Mouse (Mus musculus) intestine, postnatal 0 days (tissue): ENCODE data around the gene Clcn3. TPM values are rescaled to one million over a fixed set of nuclear protein-coding genes. Genes with fewer than 3 reads are reported as not detected.

Source experiments
- ATAC-seq: fragments of 200-750 bp; cut with Nextera tagmentation; 2 replicates; pipeline ENCODE4 v1.8.0; 2017; ENCODE audit warnings: mild to moderate bottlenecking, moderate TSS enrichment, moderate library complexity
- H3K27ac ChIP-seq: fragments of 300-500 bp; sonication (generic); 2 replicates; pipeline ENCODE4 v1.5.1; 2014; ENCODE audit warnings: mild to moderate bottlenecking, low read depth, low read length, moderate library complexity
- H3K27me3 ChIP-seq: fragments of 300-500 bp; sonication (generic); replicated peaks from 2 replicates; pipeline ENCODE4 v1.6.1; 2014; ENCODE audit warnings: low read length, mixed read lengths; ENCODE audit not compliant: control insufficient read depth, insufficient read depth
- H3K36me3 ChIP-seq: fragments of 300-500 bp; sonication (generic); 2 replicates; pipeline ENCODE4 v1.6.1; 2014; ENCODE audit warnings: mild to moderate bottlenecking, moderate library complexity; ENCODE audit not compliant: control insufficient read depth, insufficient read depth
- H3K4me1 ChIP-seq: fragments of 300-500 bp; sonication (generic); replicated peaks from 2 replicates; pipeline ENCODE4 v1.6.1; 2014; ENCODE audit warnings: antibody characterized with exemption, low read length, mixed read lengths; ENCODE audit not compliant: control insufficient read depth, insufficient read depth
- H3K4me2 ChIP-seq: fragments of 300-500 bp; sonication (generic); replicated peaks from 2 replicates; pipeline ENCODE4 v1.6.1; 2014; ENCODE audit warnings: low read depth, mild to moderate bottlenecking, moderate library complexity
- H3K4me3 ChIP-seq: fragments of 300-500 bp; sonication (generic); 2 replicates; pipeline ENCODE4 v1.5.1; 2014; ENCODE audit warnings: low read depth, low read length
- H3K9ac ChIP-seq: fragments of 300-500 bp; sonication (generic); 2 replicates; pipeline ENCODE4 v1.6.1; 2014; ENCODE audit warnings: mild to moderate bottlenecking, low read depth, low read length
- H3K9me3 ChIP-seq: fragments of 300-500 bp; sonication (generic); 2 replicates; pipeline ENCODE4 v1.6.1; 2016; ENCODE audit warnings: mixed run types; ENCODE audit not compliant: control insufficient read depth
- CTCF ChIP-seq: sonication (generic); IDR thresholded peaks from 2 replicates; pipeline ENCODE4 v1.5.1; 2016; ENCODE audit warnings: low read depth, mild to moderate bottlenecking, control low read depth, antibody characterized with exemption, moderate library complexity
- WGBS: fragments of 180-500 bp; shearing (Covaris S2); extraction: QIAGEN DNeasy Blood & Tissue Kit; methylation state at CpG from one replicate; pipeline ENCODE4 v1.1.7; 2014; 5-methylcytosine and 5-hydroxymethylcytosine counted together
- polyA plus RNA-seq: library from polyadenylated mRNA; unstranded; fragments of >200 nt; fragmentation: Nextera tagmentation; extraction: Ambion mirVana; gene quantifications from 2 replicates; pipeline ENCODE4 v1.2.1, GENCODE M21; 2015

The Clcn3 gene
- polyA plus RNA-seq, 1 experiment from 2014 or later, result 22.2 TPM

GRCm38 (mm10) chr8:60912081-60912480, 71.0 kb downstream of the Clcn3 start:
- Histone ChIP-seq H3K9ac (no peak overlapping the region), H3K36me3 (peaks cover 7% of the 10 kb centered on the region), H3K9me3 (no peaks in the 10 kb centered on the region), H3K27me3 (no peaks in the 10 kb centered on the region), H3K27ac (no peak overlapping the region), H3K4me1 (no peaks in the 10 kb centered on the region), H3K4me2 (no peak overlapping the region), H3K4me3 (no peak overlapping the region)
- 82% methylated on average over 4 of the region's 4 CpGs for WGBS
- ATAC-seq, result no peak
- no peak for TF ChIP-seq CTCF

DNA sequence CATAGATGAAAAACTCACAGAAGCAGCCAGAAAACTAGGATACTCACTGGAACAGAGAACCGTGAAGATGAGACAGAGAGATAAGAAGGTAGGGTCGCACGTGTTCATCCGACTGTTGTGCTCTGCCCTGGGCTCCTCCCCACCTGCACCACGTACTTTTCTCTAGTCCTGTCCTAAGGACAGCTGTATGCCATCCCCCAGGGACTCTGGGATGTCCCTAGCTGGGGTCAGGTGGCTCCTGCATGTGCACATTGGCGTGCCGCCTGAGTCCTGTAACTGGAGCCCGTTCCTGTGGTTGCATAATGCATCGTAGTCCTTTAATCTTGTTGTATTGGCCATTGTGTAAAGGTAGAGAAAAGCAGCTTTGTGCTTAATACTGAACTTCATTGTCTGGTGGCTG, 83.0 kb downstream of the Clcn3 start:
- Histone ChIP-seq H3K9me3 (no peaks in the 10 kb centered on the region), H3K9ac (no peak overlapping the region), H3K36me3 (peaks cover 12% of the 10 kb centered on the region), H3K4me3 (no peak overlapping the region), H3K27ac (no peak overlapping the region), H3K4me1 (no peaks in the 10 kb centered on the region), H3K27me3 (no peaks in the 10 kb centered on the region), H3K4me2 (no peak overlapping the region)
- WGBS, result 82% methylated on average over 9 of the region's 9 CpGs
- ATAC-seq, result no peak
- TF ChIP-seq CTCF, result no peak

GRCm38 (mm10) chr8:60895878-60896277, 87.2 kb downstream of the Clcn3 start:
- no peak for TF ChIP-seq CTCF
- Histone ChIP-seq H3K27me3 (no peaks in the 10 kb centered on the region), H3K27ac (no peak overlapping the region), H3K36me3 (peaks cover 16% of the 10 kb centered on the region), H3K4me2 (no peak overlapping the region), H3K4me1 (no peaks in the 10 kb centered on the region), H3K9ac (no peak overlapping the region), H3K4me3 (no peak overlapping the region), H3K9me3 (no peaks in the 10 kb centered on the region)
- 78% methylated on average over 6 of the region's 6 CpGs for WGBS
- ATAC-seq, result no peak

- Histone ChIP-seq H3K4me2 (no peak overlapping the region), H3K9ac (no peak overlapping the region), H3K4me3 (no peak overlapping the region), H3K27me3 (no peaks in the 10 kb centered on the region), H3K9me3 (no peaks in the 10 kb centered on the region), H3K36me3 (peaks cover 6% of the 10 kb centered on the region; the same call in 1 of the 2 replicates), H3K4me1 (no peaks in the 10 kb centered on the region), H3K27ac (no peak overlapping the region)
- WGBS, result 85% methylated on average over 4 of the region's 4 CpGs
- no peak for ATAC-seq
- no peak for TF ChIP-seq CTCF
These were observed 91.3 kb downstream of the Clcn3 start for GRCm38 (mm10) chr8:60891757-60892156.

GRCm38 (mm10) chr8:60890520-60890874, 92.6 kb downstream of the Clcn3 start:
- peak overlapping the region; percentile 75 for H3K4me3 ChIP-seq
- no peaks in the 10 kb centered on the region for H3K9me3 ChIP-seq
- TF ChIP-seq CTCF, result no peak
- H3K9ac ChIP-seq, result peak overlapping the region; percentile 67
- H3K4me2 ChIP-seq, result peak overlapping the region; percentile 84
- H3K4me1 ChIP-seq, result no peaks in the 10 kb centered on the region
- no peak overlapping the region for H3K27ac ChIP-seq
- H3K27me3 ChIP-seq, result no peaks in the 10 kb centered on the region
- ATAC-seq, result peak; percentile 66; the same call in 1 of the 2 replicates
- under 1% methylated on average over 22 of the region's 23 CpGs for WGBS
- H3K36me3 ChIP-seq, result peaks cover 6% of the 10 kb centered on the region; the same call in 1 of the 2 replicates

- peak within 1 kb of the TSS; percentile 75 for H3K4me3 ChIP-seq
- peak; percentile 100 for ATAC-seq
- peak within 1 kb of the TSS; percentile 67 for H3K9ac ChIP-seq
- no peaks in the 10 kb centered on the region for H3K4me1 ChIP-seq
- peaks cover 6% of the 10 kb centered on the region; the same call in 1 of the 2 replicates for H3K36me3 ChIP-seq
- TF ChIP-seq CTCF, result no peak
- 5% methylated on average over 41 of the region's 43 CpGs for WGBS
- no peaks in the 10 kb centered on the region for H3K27me3 ChIP-seq
- no peaks in the 10 kb centered on the region for H3K9me3 ChIP-seq
- H3K27ac ChIP-seq, result no peak within 1 kb of the TSS
- H3K4me2 ChIP-seq, result peak within 1 kb of the TSS; percentile 84
These were observed 93.1 kb downstream of the Clcn3 start, which contains the start of gene Hpf1 for GRCm38 (mm10) chr8:60889843-60890519. Hpf1 (plus strand) TSS chr8:60890418.
